Mouse (Mus musculus) WW6 (cell line): Measurements from ENCODE around the gene Psmd3.
"Not testable (repeated sequence)": the region's sequence is repeated elsewhere in the genome, so short reads cannot be mapped to it uniquely, and the experiment has no call there.

Source experiments
- DNase-seq: peaks from one replicate; pipeline ENCODE4 v3.0.0-alpha.2; 2013; ENCODE audit warnings: low read depth, low spot score

Gene Psmd3

DNA sequence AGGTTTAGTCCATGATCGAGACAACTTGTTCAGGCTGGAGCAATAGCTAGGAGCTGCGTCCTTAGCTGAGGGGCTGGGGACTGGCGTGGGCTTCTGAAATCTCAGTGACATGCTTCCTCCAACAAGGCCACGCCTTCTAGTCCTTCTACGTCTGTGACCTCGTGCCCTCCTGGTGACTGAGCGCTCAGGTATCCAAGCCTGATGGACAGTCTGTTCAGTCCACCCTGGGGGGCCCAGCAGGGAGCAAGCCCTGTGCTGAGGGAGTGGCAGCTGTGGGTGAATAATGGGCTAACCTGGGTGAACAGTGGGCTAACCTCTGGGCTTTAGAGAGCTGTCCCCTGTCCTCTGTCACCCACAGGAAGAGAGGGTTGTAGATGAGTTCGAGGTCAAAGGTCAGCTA, 5.7 kb downstream of the Psmd3 start:
- no peak for DNase-seq

DNA sequence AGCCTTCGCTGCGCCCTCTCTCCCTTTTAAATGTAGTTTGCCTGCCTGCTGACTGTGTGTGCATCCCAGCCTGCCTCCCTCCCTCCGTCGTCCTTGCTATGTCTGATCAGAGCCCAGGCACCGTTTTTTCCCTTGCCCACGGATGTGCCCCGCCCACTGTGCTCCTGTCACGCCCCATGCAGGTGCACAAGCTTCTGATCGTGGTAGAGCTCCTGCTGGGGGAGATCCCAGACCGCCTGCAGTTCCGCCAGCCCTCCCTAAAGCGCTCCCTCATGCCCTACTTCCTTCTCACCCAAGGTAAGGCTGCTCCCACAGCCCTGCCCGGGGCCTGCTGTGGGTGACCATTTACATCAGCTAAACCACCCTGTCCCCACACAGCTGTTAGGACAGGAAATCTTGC, 10.8 kb downstream of the Psmd3 start:
- DNase-seq, result no peak

DNA sequence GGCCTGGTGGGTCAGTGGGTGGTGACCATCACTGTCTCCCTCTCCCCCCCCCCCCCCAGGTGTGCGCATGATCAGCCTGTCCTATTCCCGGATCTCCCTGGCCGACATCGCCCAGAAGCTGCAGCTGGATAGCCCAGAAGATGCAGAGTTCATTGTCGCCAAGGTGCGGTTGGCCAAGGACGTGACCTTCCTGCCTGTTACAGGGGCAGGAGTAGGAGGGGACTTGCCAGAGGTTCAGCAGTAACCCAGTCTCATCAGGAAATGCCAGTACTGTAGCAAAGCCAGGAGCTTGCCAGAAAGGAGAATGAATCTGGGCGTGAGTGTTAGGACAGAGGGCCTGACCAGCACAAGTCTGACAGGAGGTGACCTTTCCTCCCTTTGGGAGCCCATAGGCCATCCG, 11.4 kb downstream of the Psmd3 start:
- DNase-seq, result no peak

DNA sequence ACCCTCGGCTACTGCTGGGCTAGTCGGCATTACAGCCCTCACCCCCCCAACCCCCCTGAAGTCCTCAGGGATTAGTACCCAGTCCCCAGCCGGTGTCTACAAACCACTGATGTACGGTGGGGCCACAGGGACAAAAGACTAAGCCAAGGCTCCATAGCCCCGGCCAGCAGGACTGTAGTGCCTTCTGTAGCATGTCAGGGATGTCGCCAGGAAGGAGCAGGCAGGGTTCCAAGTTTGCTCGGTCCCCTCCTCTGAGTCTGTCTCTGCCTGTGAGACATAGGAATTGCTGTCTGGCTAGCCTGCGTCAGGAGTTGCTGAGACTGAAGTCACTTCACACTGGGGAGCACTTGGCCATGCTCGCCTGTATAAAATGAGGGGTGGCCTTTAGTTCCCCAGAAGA, 11.9 kb downstream of the Psmd3 start:
- no peak for DNase-seq

DNA sequence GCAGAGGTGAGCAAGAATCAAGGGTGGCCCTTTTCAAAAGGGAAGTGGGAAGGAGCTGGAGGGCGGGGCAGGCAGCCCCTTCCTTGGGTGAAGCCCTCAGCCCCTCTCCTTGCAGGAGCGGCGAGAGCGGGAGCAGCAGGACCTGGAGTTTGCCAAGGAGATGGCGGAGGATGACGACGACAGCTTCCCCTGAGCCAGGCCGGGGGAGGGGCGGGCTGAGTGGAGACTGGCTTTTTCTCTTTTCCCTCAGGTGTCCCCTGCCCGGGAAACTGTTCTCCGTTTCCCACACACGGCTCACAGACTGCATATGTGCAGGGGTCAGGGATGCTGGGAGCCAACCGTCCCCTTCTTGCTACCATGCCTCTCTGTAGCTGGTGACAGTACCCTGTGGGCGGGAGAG, 13.1 kb downstream of the Psmd3 start:
- no peak for DNase-seq

DNA sequence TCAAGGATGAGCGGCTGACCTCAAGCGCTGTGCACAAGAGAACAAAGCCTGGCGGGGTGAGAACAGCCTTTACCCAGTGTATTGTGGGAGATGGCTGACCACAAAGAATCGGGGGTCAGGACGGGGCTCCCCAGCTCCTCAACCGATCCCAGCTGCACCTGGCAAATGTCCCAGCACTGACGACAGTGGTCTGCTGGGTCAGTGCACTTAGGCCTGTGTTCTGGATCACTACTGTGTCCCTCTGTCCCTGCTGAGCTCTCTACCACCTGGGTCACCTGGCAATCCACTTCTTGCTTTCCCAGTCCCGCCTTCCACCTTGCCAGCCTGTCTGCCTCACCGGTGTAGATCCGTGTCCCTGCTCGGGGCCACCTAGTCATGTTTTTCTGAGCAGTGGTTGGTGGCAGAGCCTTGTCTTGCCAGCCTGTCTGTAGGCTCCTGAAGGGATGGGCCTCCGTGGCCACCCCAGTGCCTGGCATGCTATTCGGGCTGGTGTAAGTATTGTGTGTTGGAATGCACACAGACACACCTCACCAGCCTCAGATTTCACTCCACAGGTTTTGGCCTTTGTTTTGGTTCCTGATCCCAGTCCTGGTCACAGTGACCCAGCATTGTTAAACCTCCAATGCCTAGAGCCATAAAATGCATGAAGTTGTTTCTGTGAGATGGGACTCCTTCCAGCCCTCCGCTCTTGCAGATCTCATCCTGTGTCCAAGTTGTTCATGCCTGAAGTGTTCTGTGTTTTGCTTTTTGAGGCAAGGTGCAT, 14.3 kb downstream of the Psmd3 start:
- no peak for DNase-seq

DNA sequence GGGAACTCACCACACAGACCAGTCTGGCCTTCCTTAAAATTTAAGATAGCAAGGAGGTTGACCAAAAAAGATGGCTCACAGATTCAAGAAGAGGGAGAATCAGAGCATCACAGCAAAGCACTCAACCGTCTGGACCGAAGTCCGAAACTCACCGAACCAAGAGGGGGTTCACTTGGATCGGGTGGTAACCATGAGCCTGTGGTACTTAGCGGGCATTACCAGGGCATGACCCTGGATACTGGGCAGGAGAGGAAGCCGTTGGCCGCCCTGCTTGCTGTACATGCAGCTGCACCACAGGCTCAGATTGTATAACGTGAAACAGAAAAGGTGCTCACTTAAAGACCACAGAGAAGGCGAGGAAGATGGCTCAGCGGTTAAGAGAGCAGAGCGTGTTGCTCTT, 14.9 kb downstream of the Psmd3 start:
- DNase-seq, result no peak

DNA sequence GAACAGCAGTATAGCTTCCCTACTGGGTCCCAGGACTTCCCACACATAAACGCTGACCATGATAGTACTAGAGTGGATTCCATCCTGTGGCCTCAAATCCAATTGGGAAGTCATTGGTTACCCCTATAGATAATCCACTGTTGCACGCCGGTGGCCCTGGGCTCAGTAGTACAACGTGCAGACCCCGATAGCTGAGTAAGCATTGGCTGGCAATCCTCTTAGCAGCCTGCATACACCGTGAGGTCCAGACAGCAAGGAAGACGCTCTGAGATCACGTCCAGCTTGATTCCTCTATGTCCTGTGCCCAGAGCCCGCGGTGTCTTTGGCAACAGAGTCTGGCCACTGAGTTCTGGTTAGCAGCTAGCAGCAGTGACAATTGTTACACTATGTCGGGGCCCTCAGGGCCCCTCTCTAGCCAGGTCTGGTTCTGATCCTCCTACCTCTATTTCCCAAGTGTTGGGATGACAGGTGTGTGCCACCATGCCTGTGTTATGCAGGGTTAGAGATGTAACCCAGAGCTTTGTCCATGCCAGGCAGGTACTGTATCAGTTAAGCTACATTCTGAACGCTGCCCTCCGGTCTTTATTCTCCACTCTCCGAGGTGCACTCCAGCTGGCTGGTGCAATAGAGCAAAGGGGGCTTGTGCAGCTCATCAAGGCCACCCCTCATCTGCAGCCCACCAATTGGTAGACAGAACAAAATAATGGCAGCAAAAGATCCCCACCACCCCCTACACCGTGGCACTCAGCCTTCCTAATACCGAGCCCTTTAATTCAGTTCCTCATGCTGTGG, 16.7 kb downstream of the Psmd3 start:
- DNase-seq, result no peak

DNA sequence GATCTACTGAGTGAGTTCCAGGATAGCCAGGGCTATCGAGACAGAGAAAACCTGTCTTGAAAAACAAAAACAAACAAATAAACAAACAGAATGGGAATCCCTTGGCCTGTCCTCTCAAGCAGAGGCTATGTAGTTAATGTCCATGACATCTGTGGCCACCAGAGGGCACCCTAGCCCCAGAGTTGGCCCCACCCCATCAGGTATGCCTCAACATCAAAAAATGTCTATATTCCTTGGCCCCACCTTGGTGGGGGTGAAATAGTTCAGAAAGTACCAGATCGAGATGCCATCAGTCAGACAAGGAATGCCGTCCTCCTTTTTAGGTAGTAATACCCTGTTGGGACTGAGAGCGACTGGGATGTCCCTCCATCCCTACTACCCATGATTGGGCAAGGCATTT, 17.6 kb downstream of the Psmd3 start:
- no peak for DNase-seq

DNA sequence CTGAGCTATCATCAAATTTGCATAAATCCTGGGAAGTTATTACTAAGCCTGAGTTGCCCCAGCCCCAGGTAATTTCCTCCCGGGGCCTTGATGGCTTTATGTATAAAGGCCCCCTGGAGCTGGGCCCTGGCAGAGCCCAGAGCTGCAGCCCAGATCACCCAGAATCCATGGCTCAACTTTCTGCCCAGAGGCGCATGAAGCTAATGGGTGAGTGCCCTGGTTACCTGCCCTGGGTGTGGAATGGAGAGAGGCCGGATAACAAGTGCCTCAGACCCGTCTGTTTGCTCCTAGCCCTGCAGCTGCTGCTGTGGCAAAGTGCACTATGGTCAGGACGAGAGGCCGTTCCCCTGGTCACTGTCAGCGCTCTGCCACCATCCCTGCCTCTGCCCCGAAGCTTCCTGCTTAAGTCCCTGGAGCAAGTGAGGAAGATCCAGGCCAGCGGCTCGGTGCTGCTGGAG, 18.9 kb downstream of the Psmd3 start, which contains the start of gene Csf3:
Gene Csf3 (plus strand): TSS at position 51 of the 458 bp plus-strand sequence.
- no peak for DNase-seq

DNA sequence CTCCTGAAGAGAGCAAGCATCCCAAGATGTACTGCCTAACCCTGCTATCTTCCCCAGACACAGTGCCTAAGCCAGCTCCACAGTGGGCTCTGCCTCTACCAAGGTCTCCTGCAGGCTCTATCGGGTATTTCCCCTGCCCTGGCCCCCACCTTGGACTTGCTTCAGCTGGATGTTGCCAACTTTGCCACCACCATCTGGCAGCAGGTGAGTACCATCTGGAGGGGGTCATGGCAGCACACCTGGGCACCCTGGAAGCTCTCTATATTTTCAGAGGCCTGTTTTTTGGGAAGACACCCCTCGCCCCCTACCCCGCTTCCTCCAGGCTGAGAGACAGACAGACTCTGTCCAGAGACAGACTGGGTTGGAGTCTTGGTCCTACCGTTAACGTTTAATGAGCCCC, 20.0 kb downstream of the Psmd3 start:
- DNase-seq, result no peak

DNA sequence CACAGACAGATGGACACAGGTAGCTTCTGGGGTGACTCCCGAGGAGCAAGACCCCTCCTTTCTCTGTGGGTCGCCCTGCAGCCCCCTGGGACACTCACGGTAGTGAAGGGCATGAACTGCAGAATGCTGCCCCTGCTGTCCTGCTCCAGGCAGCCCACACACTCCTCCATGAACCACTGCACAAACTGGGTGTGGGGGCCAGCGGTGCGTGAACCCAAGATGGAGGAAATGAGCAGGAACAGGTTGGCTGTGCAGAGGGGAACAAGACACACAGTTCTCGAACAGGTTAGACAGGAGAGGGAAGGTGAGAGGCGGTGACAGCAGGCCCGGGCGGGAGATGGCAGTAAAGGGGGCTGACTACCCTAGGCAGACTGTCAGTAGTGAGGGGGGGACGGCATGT, 22.7 kb downstream of the Psmd3 start:
- no peak for DNase-seq

DNA sequence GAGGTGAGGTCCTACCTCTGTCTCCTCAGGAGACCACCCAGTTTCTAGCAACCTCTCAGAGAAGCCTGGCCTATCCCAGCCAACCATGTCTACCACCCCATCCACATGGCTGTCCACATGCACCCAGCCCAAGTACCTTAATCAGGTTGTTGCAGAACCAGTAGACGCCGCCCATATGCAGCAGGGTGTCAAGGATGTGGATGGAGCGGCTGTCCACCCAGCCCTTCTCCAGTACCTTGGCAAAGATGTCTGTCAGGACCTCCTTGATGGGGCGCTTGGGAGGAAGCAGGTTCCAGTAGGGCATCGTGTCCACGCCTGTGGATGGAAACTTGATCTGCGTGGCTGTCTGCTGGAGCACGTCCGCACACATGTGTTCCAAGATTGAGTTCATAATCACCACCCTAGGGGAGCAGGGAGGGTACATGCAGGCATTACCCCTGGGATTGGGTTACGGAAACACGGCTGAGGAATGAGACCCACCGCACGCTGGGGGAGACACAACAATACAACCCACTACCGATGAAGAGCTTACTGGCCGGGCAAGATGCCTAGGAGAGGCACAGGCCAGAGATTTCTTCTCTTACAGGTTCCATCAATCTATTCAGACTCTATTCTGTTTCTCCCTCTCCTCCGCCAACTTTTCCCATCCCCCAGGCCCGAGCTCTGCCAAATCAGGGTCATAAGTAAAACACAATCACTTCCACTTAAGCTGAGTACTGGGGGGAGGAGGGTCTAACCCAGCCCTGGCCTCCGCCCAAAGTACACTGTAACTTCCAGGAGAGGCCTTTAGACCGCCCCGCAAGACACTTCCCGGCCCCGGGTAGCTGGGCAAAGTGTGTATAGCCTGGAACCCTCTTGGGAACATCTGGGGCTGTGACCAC, 25.3 kb downstream of the Psmd3 start:
- DNase-seq, result no peak

DNA sequence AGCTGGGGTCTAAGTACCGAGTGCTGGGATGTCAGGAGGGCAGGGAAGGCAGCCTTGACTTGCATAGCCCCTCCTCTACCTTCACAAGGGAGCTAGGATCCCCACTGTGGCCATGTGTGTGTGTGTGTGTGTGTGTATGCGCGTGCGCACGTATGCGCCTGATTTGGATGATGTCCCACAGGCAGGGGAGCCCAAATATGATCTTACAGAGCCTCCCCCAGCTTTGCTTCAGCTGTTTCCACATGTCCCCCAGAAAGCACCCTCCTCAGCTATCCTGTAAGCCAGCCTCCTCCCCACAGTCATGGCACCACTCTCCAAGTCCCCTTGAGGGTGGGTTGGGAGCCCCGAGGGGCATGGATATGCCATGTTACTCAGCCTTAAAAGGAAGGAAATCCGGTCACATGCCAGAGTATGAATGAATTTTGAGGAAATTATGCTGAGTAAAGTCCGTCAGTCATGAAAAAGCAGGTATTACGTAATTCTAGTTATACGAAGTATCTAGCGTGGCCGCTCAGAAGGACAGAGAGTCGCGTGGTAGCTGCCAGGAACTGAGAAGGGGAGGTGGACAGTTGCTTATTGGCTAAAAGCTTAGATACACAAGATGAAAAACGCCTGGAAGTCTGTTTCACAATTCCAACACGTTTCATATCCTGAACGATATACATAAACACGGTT, 26.1 kb downstream of the Psmd3 start:
- no peak for DNase-seq

DNA sequence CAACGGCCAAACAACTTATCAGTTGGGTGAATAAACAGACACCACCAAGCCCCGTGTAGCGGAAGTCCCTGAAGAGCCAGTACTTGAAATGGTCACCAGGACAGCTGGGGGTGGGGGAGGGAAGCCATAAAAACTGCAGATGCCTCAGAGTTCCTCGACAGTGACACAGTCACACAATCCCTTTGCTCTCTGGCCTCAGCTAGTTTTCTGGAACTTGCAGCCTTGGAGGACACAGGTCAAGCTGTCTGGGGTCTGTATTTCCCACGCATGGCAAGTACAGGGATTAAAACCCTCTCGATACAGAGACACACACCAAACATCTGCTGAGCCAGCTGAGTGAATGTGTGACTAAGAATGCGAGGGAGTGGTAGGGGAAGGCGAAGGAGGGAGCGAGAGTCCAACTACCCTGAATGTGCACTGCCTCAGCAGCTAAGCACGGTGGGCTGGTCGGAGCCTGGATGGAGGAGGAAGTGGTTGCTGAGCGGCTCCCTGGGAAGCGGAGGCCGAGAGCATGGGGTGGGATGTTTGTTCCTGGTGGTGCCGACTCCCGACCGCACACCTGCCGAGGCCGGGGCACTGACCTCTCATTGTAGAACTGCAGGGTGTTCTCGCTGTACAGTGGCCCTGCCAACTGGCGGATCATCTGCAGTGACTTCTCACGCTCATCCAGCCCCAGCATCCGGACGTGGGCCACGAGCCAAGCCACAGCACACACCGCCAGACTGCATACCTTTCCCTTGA, 26.8 kb downstream of the Psmd3 start:
- DNase-seq, result no peak

DNA sequence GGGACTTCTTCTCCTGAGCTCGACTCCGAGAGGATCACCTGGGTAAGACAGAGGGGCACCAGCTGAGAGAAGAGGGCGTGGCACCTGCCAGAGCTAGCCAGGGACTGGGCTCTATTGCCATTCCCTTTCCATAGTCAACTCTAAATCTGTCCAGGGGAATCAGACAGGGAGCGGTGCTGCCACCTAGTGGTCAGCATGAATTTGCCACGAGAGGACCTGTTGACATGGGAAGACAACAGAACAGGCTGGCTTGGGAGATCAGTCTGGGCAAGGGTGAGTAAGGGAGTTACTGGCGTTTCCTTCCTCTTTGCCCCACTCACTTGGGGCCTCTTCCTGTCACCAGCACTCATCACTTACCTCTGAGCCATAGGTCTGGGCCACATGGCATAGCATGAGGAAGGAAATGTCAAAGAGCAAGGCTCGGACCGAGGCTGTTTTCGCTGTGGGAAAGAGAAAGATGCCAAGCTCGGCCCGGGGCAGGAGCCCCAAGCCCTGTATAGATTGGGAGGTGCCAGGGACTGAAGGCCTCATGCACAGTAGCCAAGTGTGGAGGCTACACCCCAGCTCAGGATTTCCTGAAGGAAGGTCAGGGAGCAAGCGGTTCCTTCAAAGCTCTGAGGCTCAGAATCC, 28.2 kb downstream of the Psmd3 start:
- DNase-seq, result peak; percentile 83

DNA sequence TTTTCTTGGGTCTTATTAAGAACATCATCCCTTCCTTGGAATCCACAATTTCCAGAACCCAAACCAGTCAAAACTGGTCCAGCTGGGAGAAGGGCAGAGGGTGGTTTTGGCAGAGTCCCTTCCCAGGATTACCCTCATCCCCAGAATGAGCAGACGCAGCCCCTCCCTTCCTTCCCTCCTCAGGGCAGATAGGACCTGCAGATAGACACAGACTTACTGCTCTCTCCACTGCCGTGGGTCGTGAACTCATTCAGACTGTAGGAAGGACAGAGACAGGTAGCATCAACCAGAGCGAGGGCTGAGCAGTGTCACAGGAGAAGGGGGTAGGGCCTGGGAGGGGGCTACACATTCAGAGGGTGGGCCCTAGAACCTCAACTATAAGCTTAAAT, 28.7 kb downstream of the Psmd3 start:
- DNase-seq, result no peak

DNA sequence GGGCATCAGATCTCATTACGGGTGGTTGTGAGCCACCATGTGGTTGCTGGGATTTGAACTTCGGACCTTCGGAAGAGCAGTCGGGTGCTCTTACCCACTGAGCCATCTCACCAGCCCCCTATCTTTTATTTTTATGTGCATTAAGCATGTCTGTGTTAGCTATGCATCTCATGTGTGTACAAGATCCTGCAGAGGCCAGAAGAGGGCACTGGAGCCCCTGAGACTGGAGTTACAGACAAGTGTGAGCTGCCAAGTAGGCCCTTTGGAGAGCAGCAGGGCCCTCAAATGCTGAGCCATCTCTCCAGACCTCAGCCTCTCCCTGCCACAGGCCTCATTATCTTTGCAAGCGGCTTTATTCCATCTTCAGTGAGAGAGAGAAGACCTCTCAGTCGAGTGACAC, 29.7 kb downstream of the Psmd3 start:
- not testable (repeated sequence) for DNase-seq

DNA sequence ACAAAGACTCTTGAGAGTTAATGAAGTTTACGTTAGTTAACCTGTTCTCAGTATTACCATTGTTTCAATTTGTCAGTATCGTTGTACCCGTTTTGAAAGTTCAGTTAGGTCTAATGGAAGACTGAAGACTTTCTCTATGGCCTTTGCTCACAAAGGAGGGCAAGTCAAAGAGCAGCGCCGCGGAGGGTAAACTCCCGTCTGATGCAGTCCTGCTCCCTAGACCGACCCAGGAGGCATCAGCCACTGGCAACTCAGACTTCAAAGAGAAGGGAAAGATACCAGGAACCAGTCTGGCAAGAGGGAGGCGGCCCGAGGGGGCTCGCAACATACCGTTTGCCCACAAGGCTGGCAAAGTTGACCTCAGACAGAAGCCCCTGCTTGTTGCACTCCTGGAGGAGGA, 31.3 kb downstream of the Psmd3 start:
- DNase-seq, result no peak

DNA sequence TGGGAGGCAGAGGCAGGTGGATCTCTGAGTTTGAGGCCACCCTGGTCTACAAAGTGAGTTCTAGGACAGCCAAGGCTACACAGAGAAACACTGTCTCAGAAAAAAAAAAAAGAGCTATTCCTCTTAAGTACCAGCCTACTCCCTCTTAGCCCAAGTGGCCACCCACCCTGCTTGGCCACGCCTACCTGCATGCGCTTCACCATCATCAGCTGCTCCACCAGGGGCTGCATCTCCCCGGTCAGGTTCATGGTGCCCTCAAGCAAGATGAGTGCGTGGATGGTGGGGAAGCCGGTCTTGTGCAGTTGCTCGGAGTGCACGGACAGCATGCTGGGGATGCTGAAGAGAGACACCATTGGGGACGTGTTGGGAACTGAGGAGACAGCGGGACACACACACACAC, 33.6 kb downstream of the Psmd3 start:
- DNase-seq, result no peak
